Mouse (Mus musculus) lung, embryonic 14.5 days (tissue): Measurements from ENCODE around the gene Atl2. TPM values are rescaled to one million over a fixed set of nuclear protein-coding genes. Genes with fewer than 3 reads are reported as not detected.

Experiments used
- ATAC-seq: fragments of 200-750 bp; cut with Nextera tagmentation; 2 replicates; pipeline ENCODE4 v1.8.0; 2017; ENCODE audit warnings: mild to moderate bottlenecking, moderate TSS enrichment, moderate library complexity; ENCODE audit not compliant: insufficient read depth
- DNase-seq: peaks from one replicate; pipeline ENCODE4 v3.0.0-alpha.2; 2015
- H3K27ac ChIP-seq: fragments of 300-500 bp; sonication (generic); 2 replicates; pipeline ENCODE4 v1.5.1; 2014; ENCODE audit warnings: low read depth, mild to moderate bottlenecking, moderate library complexity
- H3K27me3 ChIP-seq: fragments of 300-500 bp; sonication (generic); 2 replicates; pipeline ENCODE4 v1.6.1; 2014; ENCODE audit warnings: low read length, control low read depth; ENCODE audit not compliant: insufficient read depth
- H3K36me3 ChIP-seq: fragments of 300-500 bp; sonication (generic); 2 replicates; pipeline ENCODE4 v1.6.1; 2014; ENCODE audit warnings: control low read depth; ENCODE audit not compliant: insufficient read depth
- H3K4me1 ChIP-seq: fragments of 300-500 bp; sonication (generic); 2 replicates; pipeline ENCODE4 v1.6.1; 2014; ENCODE audit warnings: antibody characterized with exemption, control low read depth; ENCODE audit not compliant: insufficient read depth
- H3K4me2 ChIP-seq: fragments of 300-500 bp; sonication (generic); 2 replicates; pipeline ENCODE4 v1.6.1; 2014; ENCODE audit warnings: mild to moderate bottlenecking
- H3K4me3 ChIP-seq: fragments of 300-500 bp; sonication (generic); 2 replicates; pipeline ENCODE4 v1.5.1; 2014; ENCODE audit warnings: low read depth, low read length
- H3K9ac ChIP-seq: fragments of 300-500 bp; sonication (generic); 2 replicates; pipeline ENCODE4 v1.6.1; 2014
- H3K9me3 ChIP-seq: fragments of 300-500 bp; sonication (generic); 2 replicates; pipeline ENCODE4 v1.6.1; 2016; ENCODE audit warnings: low read depth, low read length, control low read depth
- CTCF ChIP-seq: IDR thresholded peaks from 2 replicates; pipeline ENCODE4 v1.5.1; 2016; ENCODE audit warnings: antibody characterized with exemption, low read depth
- WGBS: fragments of 180-500 bp; shearing (Covaris S2); extraction: QIAGEN DNeasy Blood & Tissue Kit; methylation state at CpG from one replicate; pipeline ENCODE4 v1.1.7; 2014; 5-methylcytosine and 5-hydroxymethylcytosine counted together
- polyA plus RNA-seq: library from polyadenylated mRNA; unstranded; fragments of >200 nt; fragmentation: Nextera tagmentation; extraction: Ambion mirVana; gene quantifications from 2 replicates; pipeline ENCODE4 v1.2.1, GENCODE M21; 2014

Atl2 gene
- polyA plus RNA-seq, 1 experiment from 2014 or later, result 38.4 TPM

GRCm38 (mm10) chr17:79807237-79807930, 88.5 kb downstream of the Atl2 start:
- DNase-seq (peak; percentile 43), ATAC-seq (peak; percentile 47)
- no peak for TF ChIP-seq CTCF
- H3K4me3 ChIP-seq, result no peak overlapping the region
- no peaks in the 10 kb centered on the region for H3K27me3 ChIP-seq
- H3K9ac ChIP-seq, result no peak overlapping the region
- no peaks in the 10 kb centered on the region for H3K36me3 ChIP-seq
- H3K27ac ChIP-seq, result peak overlapping the region; percentile 56; the same call in 1 of the 2 replicates
- WGBS, result 68% methylated on average over 8 of the region's 8 CpGs
- no peak overlapping the region for H3K4me2 ChIP-seq
- H3K4me1 ChIP-seq, result peaks cover 11% of the 10 kb centered on the region; the same call in 1 of the 2 replicates
- no peaks in the 10 kb centered on the region for H3K9me3 ChIP-seq

DNA sequence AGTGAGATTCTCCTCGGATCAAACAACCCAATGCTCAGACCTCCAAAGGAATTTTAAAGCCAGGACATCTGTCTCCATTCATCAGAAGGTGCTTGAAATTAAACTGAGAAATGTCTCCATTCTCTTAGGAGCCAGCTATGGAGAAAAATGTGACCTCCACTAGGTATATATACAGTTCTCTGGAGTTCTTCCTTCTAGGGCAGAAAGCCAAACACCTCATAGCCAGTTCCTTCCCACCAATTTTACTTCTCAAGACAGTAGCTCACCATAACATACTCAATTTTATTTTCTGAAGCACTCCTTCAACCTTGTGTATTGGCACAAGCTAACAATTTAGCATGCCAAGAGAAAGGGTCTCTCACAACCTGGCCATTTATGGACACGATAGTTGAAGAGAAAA, 91.2 kb downstream of the Atl2 start:
- H3K9ac ChIP-seq, result no peak overlapping the region
- TF ChIP-seq CTCF, result no peak
- no peak overlapping the region for H3K27ac ChIP-seq
- peaks cover 3% of the 10 kb centered on the region; the same call in 1 of the 2 replicates for H3K4me1 ChIP-seq
- no peak for DNase-seq
- no peaks in the 10 kb centered on the region for H3K9me3 ChIP-seq
- H3K4me2 ChIP-seq, result no peak overlapping the region
- H3K36me3 ChIP-seq, result no peaks in the 10 kb centered on the region
- ATAC-seq, result no peak
- H3K4me3 ChIP-seq, result no peak overlapping the region
- WGBS, result 49% methylated on average over 2 of the region's 2 CpGs
- H3K27me3 ChIP-seq, result no peaks in the 10 kb centered on the region

- Histone ChIP-seq H3K27ac (no peak overlapping the region), H3K9me3 (no peaks in the 10 kb centered on the region), H3K36me3 (no peaks in the 10 kb centered on the region), H3K27me3 (no peaks in the 10 kb centered on the region), H3K4me1 (no peaks in the 10 kb centered on the region), H3K9ac (no peak overlapping the region), H3K4me2 (no peak overlapping the region), H3K4me3 (no peak overlapping the region)
- WGBS, result 23% methylated on average over 7 of the region's 7 CpGs
- ATAC-seq (peak; percentile 31; the same call in 1 of the 2 replicates), DNase-seq (peak; percentile 65)
- no peak for TF ChIP-seq CTCF
Observed at GRCm38 (mm10) chr17:79802056-79802455, 93.9 kb downstream of the Atl2 start.

GRCm38 (mm10) chr17:79798831-79799230, 97.1 kb downstream of the Atl2 start:
- no peak for ATAC-seq

More at GRCm38 (mm10) chr17:79798831-79799230, 97.1 kb downstream of the Atl2 start:
- H3K27me3 ChIP-seq, result no peaks in the 10 kb centered on the region
- H3K27ac ChIP-seq, result no peak overlapping the region
- no peaks in the 10 kb centered on the region for H3K36me3 ChIP-seq
- H3K9ac ChIP-seq, result no peak overlapping the region
- no peak for TF ChIP-seq CTCF
- WGBS, result 93% methylated on average over 10 of the region's 10 CpGs
- no peak overlapping the region for H3K4me2 ChIP-seq
- no peak overlapping the region for H3K4me3 ChIP-seq
- no peak for DNase-seq
- no peaks in the 10 kb centered on the region for H3K4me1 ChIP-seq
- no peaks in the 10 kb centered on the region for H3K9me3 ChIP-seq

Other genes starting within 250 kb of the Atl2 start
- gene Cyp1b1, start 181.1 kb downstream of the Atl2 start, polyA plus RNA-seq, result 1.9 and 2.0 TPM in 2 replicates
- gene Hnrnpll, start 166.2 kb upstream of the Atl2 start, polyA plus RNA-seq, result 92.3 and 93.1 TPM in 2 replicates
- gene Galm, start 231.3 kb upstream of the Atl2 start, polyA plus RNA-seq, result 15.8 and 19.2 TPM in 2 replicates